Mouse (Mus musculus) brown adipose tissue, adult 24 weeks (tissue): ENCODE measurements around the gene Tnfrsf25. TPM values are rescaled to one million over a fixed set of nuclear protein-coding genes. Genes with fewer than 3 reads are reported as not detected.

ENCODE experiments used
- H3K27ac ChIP-seq: fragments of 200-500 bp; replicated peaks from 2 replicates; pipeline ENCODE4 v1.5.1; 2012; ENCODE audit warnings: low read depth, mild to moderate bottlenecking, low read length
- H3K4me1 ChIP-seq: fragments of 200-500 bp; 2 replicates; pipeline ENCODE4 v1.6.1; 2012; ENCODE audit warnings: low read length, mixed read lengths; ENCODE audit not compliant: control insufficient read depth, insufficient read depth, insufficient read length
- H3K4me3 ChIP-seq: fragments of 200-500 bp; 2 replicates; pipeline ENCODE4 v1.5.1; 2012; ENCODE audit warnings: low read depth, mild to moderate bottlenecking, low read length, moderate library complexity; ENCODE audit not compliant: insufficient read depth
- polyA plus RNA-seq: library from polyadenylated mRNA; stranded (reverse); fragments of >200 nt; gene quantifications from 2 replicates; pipeline ENCODE4 v1.2.4, GENCODE M21; 2012; ENCODE audit not compliant: missing spikeins, insufficient read depth, insufficient read length

The Tnfrsf25 gene
- polyA plus RNA-seq, 1 experiment, result not detected

GRCm38 (mm10) chr4:152084616-152085015 is 31.1 kb upstream of the Tnfrsf25 start:
- H3K4me1 ChIP-seq, result peaks cover 7% of the 10 kb centered on the region
- no peak overlapping the region for H3K27ac ChIP-seq
- H3K4me3 ChIP-seq, result no peak overlapping the region

GRCm38 (mm10) chr4:152086505-152087210 is 29.1 kb upstream of the Tnfrsf25 start:
- Histone ChIP-seq H3K27ac (0 out of 2 replicates have a peak overlapping the region, but pooled peaks have one; percentile 41), H3K4me1 (peaks cover 7% of the 10 kb centered on the region), H3K4me3 (peak overlapping the region; percentile 97)

GRCm38 (mm10) chr4:152087211-152088081 is 28.3 kb upstream of the Tnfrsf25 start:
- H3K4me1 ChIP-seq, result peaks cover 7% of the 10 kb centered on the region
- peak overlapping the region; percentile 97 for H3K4me3 ChIP-seq
- no peak overlapping the region for H3K27ac ChIP-seq

GRCm38 (mm10) chr4:152088133-152088532 is 27.6 kb upstream of the Tnfrsf25 start:
- no peak overlapping the region for H3K27ac ChIP-seq
- H3K4me3 ChIP-seq, result peak overlapping the region; percentile 22; the same call in 1 of the 2 replicates
- H3K4me1 ChIP-seq, result peaks cover 7% of the 10 kb centered on the region

GRCm38 (mm10) chr4:152088556-152089120 is 27.1 kb upstream of the Tnfrsf25 start:
- H3K4me1 ChIP-seq, result peaks cover 7% of the 10 kb centered on the region
- no peak overlapping the region for H3K27ac ChIP-seq
- H3K4me3 ChIP-seq, result no peak overlapping the region

GRCm38 (mm10) chr4:152090191-152090590 is 25.5 kb upstream of the Tnfrsf25 start:
- H3K4me1 ChIP-seq, result peaks cover 7% of the 10 kb centered on the region
- H3K27ac ChIP-seq, result 0 out of 2 replicates have a peak overlapping the region, but pooled peaks have one; percentile 3
- no peak overlapping the region for H3K4me3 ChIP-seq

GRCm38 (mm10) chr4:152092751-152093293 is 22.9 kb upstream of the Tnfrsf25 start:
- no peak overlapping the region for H3K27ac ChIP-seq
- 0 out of 2 replicates have a peak, but pooled peaks cover 3% of the 10 kb centered on the region for H3K4me1 ChIP-seq
- no peak overlapping the region for H3K4me3 ChIP-seq

GRCm38 (mm10) chr4:152094233-152094632 is 21.5 kb upstream of the Tnfrsf25 start:
- no peak overlapping the region for H3K4me3 ChIP-seq
- H3K4me1 ChIP-seq, result no peaks in the 10 kb centered on the region
- H3K27ac ChIP-seq, result no peak overlapping the region

- Histone ChIP-seq H3K4me1 (no peaks in the 10 kb centered on the region), H3K27ac (peak overlapping the region; percentile 100), H3K4me3 (peak overlapping the region; percentile 98)
Observed at GRCm38 (mm10) chr4:152095937-152096910, 19.5 kb upstream of the Tnfrsf25 start.

- Histone ChIP-seq H3K4me3 (peak overlapping the region; percentile 98), H3K27ac (peak overlapping the region; percentile 100), H3K4me1 (no peaks in the 10 kb centered on the region)
Observed at GRCm38 (mm10) chr4:152096927-152097326, 18.8 kb upstream of the Tnfrsf25 start.

- Histone ChIP-seq H3K27ac (peak overlapping the region; percentile 100), H3K4me1 (no peaks in the 10 kb centered on the region), H3K4me3 (peak overlapping the region; percentile 98)
Observed at GRCm38 (mm10) chr4:152097911-152098799, 17.6 kb upstream of the Tnfrsf25 start.

- H3K4me1 ChIP-seq, result no peaks in the 10 kb centered on the region
- peak overlapping the region; percentile 8; the same call in 1 of the 2 replicates for H3K4me3 ChIP-seq
- H3K27ac ChIP-seq, result 0 out of 2 replicates have a peak overlapping the region, but pooled peaks have one; percentile 15
Observed at GRCm38 (mm10) chr4:152100541-152100940, 15.2 kb upstream of the Tnfrsf25 start.

GRCm38 (mm10) chr4:152101081-152101653 is 14.6 kb upstream of the Tnfrsf25 start:
- no peaks in the 10 kb centered on the region for H3K4me1 ChIP-seq
- peak overlapping the region; percentile 8; the same call in 1 of the 2 replicates for H3K4me3 ChIP-seq
- 0 out of 2 replicates have a peak overlapping the region, but pooled peaks have one; percentile 20 for H3K27ac ChIP-seq
